Mouse (Mus musculus): ENCODE measurements around the gene Gm20521. TPM values are rescaled to one million over a fixed set of nuclear protein-coding genes. Genes with fewer than 3 reads are reported as not detected.

Gene Gm20521
- total RNA-seq (2014; fragmentation: Nextera tagmentation) (5.5 TPM in 1 of 2 replicates, not detected in the other), total RNA-seq (2017) (1.2 and 2.1 TPM in 2 replicates), polyA plus RNA-seq (2012) (3.0 and 4.0 TPM in 2 replicates)

GRCm38 (mm10) chr14:54883154-54884021 is at the start of gene Gm20521, which contains the start of gene Bcl2l2:
Gene Gm20521, plus strand, starts transcription at chr14:54883441.
Gene Bcl2l2, plus strand, starts transcription at chr14:54883377.
- H3K27me3 ChIP-seq (ENCODE audit: insufficient read depth, low read length): no peaks in the 10 kb centered on the region
- DNase-seq (ENCODE audit: low spot score): peak; percentile 78

GRCm38 (mm10) chr14:54843461-54843860 is 39.8 kb upstream of the Gm20521 start:
- Histone ChIP-seq H3K36me3 (replicated peaks) (no peaks in the 10 kb centered on the region), H3K27me3 (ENCODE audit: insufficient read depth, low read length) (peaks cover 13% of the 10 kb centered on the region), H3K4me1 (ENCODE audit: insufficient read depth, low read depth, low read length) (peaks cover 2% of the 10 kb centered on the region; the same call in 1 of the 2 replicates), H3K9me3 (replicated peaks) (no peaks in the 10 kb centered on the region), H3K4me3 (ENCODE audit: low read depth, low read length) (no peak overlapping the region)
- DNase-seq (ENCODE audit: low spot score): no peak
- no peak for ATAC-seq (ENCODE audit: extremely low read depth, insufficient number of reproducible peaks, low FRiP score, poor library complexity, severe bottlenecking)
- TF ChIP-seq TAL1 (conservative IDR thresholded peaks at IDR 0.05; ENCODE audit: low read depth, low read length) (no peak), CTCF (IDR thresholded peaks at IDR 0.05; ENCODE audit: low read depth, low read length) (no peak), GATA2 (IDR thresholded peaks at IDR 0.05; ENCODE audit: borderline replicate concordance, low read depth, low read length) (no peak), GATA1 (IDR thresholded peaks at IDR 0.05; ENCODE audit: borderline replicate concordance, low read length) (no peak), POLR2AphosphoS5 (IDR thresholded peaks at IDR 0.05; ENCODE audit: insufficient replicate concordance, low read depth, low read length) (no peak)

More at GRCm38 (mm10) chr14:54883154-54884021, at the start of gene Gm20521, which contains the start of gene Bcl2l2:
- H3K4me1 ChIP-seq (ENCODE audit: insufficient read depth, low read depth, low read length): peaks cover 33% of the 10 kb centered on the region
- peaks cover 36% of the 10 kb centered on the region for H3K36me3 ChIP-seq (replicated peaks)
- H3K9me3 ChIP-seq (replicated peaks): no peaks in the 10 kb centered on the region
- TF ChIP-seq TAL1 (conservative IDR thresholded peaks at IDR 0.05; ENCODE audit: low read depth, low read length) (no peak), CTCF (IDR thresholded peaks at IDR 0.05; ENCODE audit: low read depth, low read length) (no peak), POLR2AphosphoS5 (IDR thresholded peaks at IDR 0.05; ENCODE audit: insufficient replicate concordance, low read depth, low read length) (no peak), GATA1 (IDR thresholded peaks at IDR 0.05; ENCODE audit: borderline replicate concordance, low read length) (no peak), GATA2 (IDR thresholded peaks at IDR 0.05; ENCODE audit: borderline replicate concordance, low read depth, low read length) (no peak)
- ATAC-seq (ENCODE audit: extremely low read depth, insufficient number of reproducible peaks, low FRiP score, poor library complexity, severe bottlenecking): peak; percentile 78
- H3K4me3 ChIP-seq (ENCODE audit: low read depth, low read length): peak within 1 kb of the TSS; percentile 74

DNA sequence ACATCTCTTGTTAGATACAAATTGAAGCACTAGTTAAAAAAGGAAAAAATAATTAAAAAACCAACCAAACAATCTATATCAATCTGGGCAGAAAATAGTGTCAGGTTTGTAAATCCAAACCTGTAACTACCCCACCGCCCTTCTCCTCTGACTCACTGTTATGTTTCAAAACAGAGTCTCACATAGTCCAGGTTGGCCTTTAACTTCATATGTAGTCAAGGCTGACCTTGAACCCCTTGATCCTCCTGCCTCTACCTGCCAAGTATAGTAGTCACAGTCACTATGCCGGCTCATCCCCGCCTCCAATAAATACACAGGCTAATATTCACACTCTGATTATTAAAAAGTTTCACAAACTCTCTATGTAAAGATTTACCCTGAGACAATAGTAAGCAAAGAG is 27.5 kb upstream of the Gm20521 start:
- ATAC-seq (ENCODE audit: extremely low read depth, insufficient number of reproducible peaks, low FRiP score, poor library complexity, severe bottlenecking) (no peak), DNase-seq (ENCODE audit: low spot score) (no peak)
- Histone ChIP-seq H3K4me3 (ENCODE audit: low read depth, low read length) (no peak overlapping the region), H3K27me3 (ENCODE audit: insufficient read depth, low read length) (no peaks in the 10 kb centered on the region), H3K4me1 (ENCODE audit: insufficient read depth, low read depth, low read length) (peaks cover 16% of the 10 kb centered on the region), H3K9me3 (replicated peaks) (no peaks in the 10 kb centered on the region), H3K36me3 (replicated peaks) (peaks cover 13% of the 10 kb centered on the region)
- TF ChIP-seq POLR2AphosphoS5 (IDR thresholded peaks at IDR 0.05; ENCODE audit: insufficient replicate concordance, low read depth, low read length) (no peak), GATA1 (IDR thresholded peaks at IDR 0.05; ENCODE audit: borderline replicate concordance, low read length) (no peak), CTCF (IDR thresholded peaks at IDR 0.05; ENCODE audit: low read depth, low read length) (no peak), GATA2 (IDR thresholded peaks at IDR 0.05; ENCODE audit: borderline replicate concordance, low read depth, low read length) (no peak), TAL1 (conservative IDR thresholded peaks at IDR 0.05; ENCODE audit: low read depth, low read length) (no peak)

DNA sequence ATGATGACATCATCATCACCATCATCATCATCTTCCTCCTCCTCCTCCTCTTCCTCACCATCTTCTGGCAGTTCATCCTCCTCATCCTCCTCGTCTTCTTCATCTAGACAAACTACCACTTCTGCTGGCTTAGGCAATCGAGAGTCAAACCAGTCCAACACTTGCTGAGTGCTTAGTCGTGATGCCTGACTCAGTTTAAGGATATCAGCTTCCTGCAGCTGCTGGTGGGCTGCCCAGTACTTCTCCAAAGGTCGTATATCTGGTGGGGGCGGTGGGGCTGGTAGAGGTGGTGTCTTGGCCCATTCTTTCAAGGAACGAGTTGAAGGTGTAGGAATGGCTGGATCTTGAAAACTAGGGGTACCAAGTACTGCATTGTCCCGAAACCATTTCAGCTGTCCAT is 26.5 kb upstream of the Gm20521 start:
- Histone ChIP-seq H3K4me3 (ENCODE audit: low read depth, low read length) (no peak overlapping the region), H3K27me3 (ENCODE audit: insufficient read depth, low read length) (no peaks in the 10 kb centered on the region), H3K36me3 (replicated peaks) (peaks cover 13% of the 10 kb centered on the region), H3K4me1 (ENCODE audit: insufficient read depth, low read depth, low read length) (peaks cover 16% of the 10 kb centered on the region), H3K9me3 (replicated peaks) (no peaks in the 10 kb centered on the region)
- DNase-seq (ENCODE audit: low spot score): no peak
- TF ChIP-seq GATA2 (IDR thresholded peaks at IDR 0.05; ENCODE audit: borderline replicate concordance, low read depth, low read length): no peak
- ATAC-seq (ENCODE audit: extremely low read depth, insufficient number of reproducible peaks, low FRiP score, poor library complexity, severe bottlenecking): no peak

- H3K36me3 ChIP-seq (replicated peaks): peaks cover 13% of the 10 kb centered on the region
- DNase-seq (ENCODE audit: low spot score): no peak
- TF ChIP-seq GATA1 (IDR thresholded peaks at IDR 0.05; ENCODE audit: borderline replicate concordance, low read length) (no peak), POLR2AphosphoS5 (IDR thresholded peaks at IDR 0.05; ENCODE audit: insufficient replicate concordance, low read depth, low read length) (no peak), CTCF (IDR thresholded peaks at IDR 0.05; ENCODE audit: low read depth, low read length) (no peak), TAL1 (conservative IDR thresholded peaks at IDR 0.05; ENCODE audit: low read depth, low read length) (no peak), GATA2 (IDR thresholded peaks at IDR 0.05; ENCODE audit: borderline replicate concordance, low read depth, low read length) (no peak)
Measured at GRCm38 (mm10) chr14:54857891-54858290, 25.4 kb upstream of the Gm20521 start.

DNA sequence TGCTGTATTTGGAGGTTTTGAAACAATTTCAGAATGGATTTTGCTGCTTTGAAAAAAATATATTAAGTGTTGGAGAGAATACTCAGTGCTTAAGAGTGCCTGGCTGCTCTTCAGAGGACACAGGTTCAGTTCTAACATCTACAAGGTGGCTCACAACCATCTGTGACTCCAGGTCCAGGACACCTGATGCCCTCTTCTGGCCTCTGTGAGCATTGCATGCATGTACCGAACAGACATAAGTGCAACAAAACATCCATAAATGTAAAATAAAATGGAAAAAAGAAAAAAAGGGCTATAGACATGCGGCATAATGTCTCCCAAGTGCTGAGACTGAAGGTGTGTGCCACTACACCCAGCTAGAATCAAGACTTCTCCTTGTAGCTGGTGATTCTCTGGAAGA is 22.7 kb upstream of the Gm20521 start:
- no peak overlapping the region for H3K4me3 ChIP-seq (ENCODE audit: low read depth, low read length)

More at GRCm38 (mm10) chr14:54857891-54858290, 25.4 kb upstream of the Gm20521 start:
- Histone ChIP-seq H3K4me3 (ENCODE audit: low read depth, low read length) (no peak overlapping the region), H3K27me3 (ENCODE audit: insufficient read depth, low read length) (no peaks in the 10 kb centered on the region), H3K9me3 (replicated peaks) (no peaks in the 10 kb centered on the region), H3K4me1 (ENCODE audit: insufficient read depth, low read depth, low read length) (peaks cover 16% of the 10 kb centered on the region)
- no peak for ATAC-seq (ENCODE audit: extremely low read depth, insufficient number of reproducible peaks, low FRiP score, poor library complexity, severe bottlenecking)

More for the DNA sequence above, 22.7 kb upstream of the Gm20521 start:
- no peaks in the 10 kb centered on the region for H3K27me3 ChIP-seq (ENCODE audit: insufficient read depth, low read length)
- no peak for ATAC-seq (ENCODE audit: extremely low read depth, insufficient number of reproducible peaks, low FRiP score, poor library complexity, severe bottlenecking)
- no peak for DNase-seq (ENCODE audit: low spot score)
- H3K36me3 ChIP-seq (replicated peaks): peaks cover 13% of the 10 kb centered on the region
- H3K4me1 ChIP-seq (ENCODE audit: insufficient read depth, low read depth, low read length): peaks cover 32% of the 10 kb centered on the region
- TF ChIP-seq GATA2 (IDR thresholded peaks at IDR 0.05; ENCODE audit: borderline replicate concordance, low read depth, low read length) (no peak), POLR2AphosphoS5 (IDR thresholded peaks at IDR 0.05; ENCODE audit: insufficient replicate concordance, low read depth, low read length) (no peak), CTCF (IDR thresholded peaks at IDR 0.05; ENCODE audit: low read depth, low read length) (no peak)
- H3K9me3 ChIP-seq (replicated peaks): no peaks in the 10 kb centered on the region
